Comparison of ENCODE assay signal across 8 mouse cellular contexts in the genomic region with DNA sequence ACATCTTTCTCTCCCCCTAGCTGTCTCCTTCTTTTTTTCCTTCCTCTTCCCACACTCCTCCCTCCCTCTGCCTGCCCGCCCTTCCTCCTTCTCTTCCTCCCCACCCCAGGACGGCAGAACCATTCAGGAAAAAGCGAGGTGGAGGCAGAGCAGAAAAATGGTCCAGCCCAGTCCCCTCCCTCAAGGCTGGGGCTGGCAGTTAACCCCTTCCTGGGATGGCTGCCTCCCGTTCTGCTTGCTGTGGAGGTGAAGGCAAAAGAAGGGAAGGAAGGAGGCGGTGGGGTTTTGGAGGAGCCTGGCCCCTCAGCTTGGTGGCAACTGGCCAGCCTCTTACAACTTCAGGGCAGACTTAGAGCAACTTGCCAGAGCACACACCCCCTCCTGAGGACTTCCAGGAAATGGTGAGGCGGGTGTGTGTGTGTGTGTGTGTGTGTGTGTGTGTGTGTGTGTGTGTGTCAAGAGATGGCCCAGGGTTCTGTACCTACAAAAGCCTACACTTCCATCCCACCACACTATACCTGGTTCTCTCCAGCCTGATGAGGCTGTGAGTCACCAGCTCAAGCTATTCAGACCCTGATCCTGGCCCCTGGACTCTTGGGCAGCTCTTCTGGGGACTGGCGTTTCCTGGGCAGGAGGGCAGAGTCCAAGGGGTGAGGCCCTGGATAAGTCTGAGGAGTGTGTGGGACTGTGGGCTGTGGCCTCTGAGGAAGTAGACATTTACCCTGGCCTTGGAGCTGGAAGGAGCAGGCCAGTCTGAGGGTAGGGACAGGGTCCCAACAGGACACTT. TPM values are rescaled to one million over a fixed set of nuclear protein-coding genes. Genes with fewer than 3 reads are reported as not detected.
DNase-seq lines count a peak whose midpoint lies in the region; ATAC-seq and TF ChIP-seq lines count a peak whose summit lies in the region.

No protein-coding gene starts in this region.

- no peaks in the 10 kb centered on the region for H3K9me3 ChIP-seq in embryonic facial prominence, embryonic 13.5 days
- H3K9me3 ChIP-seq in heart, embryonic 11.5 days (replicated peaks; ENCODE audit: control insufficient read depth, low read length): no peaks in the 10 kb centered on the region
- H3K9me3 ChIP-seq in kidney, embryonic 14.5 days (ENCODE audit: control insufficient read depth, low read length): no peaks in the 10 kb centered on the region

- H3K9ac ChIP-seq in embryonic facial prominence, embryonic 13.5 days: peak overlapping the region; percentile 72
- peak overlapping the region; percentile 63 for H3K9ac ChIP-seq in heart, embryonic 11.5 days (ENCODE audit: low read depth, low read length)
- H3K9ac ChIP-seq in kidney, embryonic 14.5 days (ENCODE audit: low read depth, low read length): peak overlapping the region; percentile 56

- H3K79me2 ChIP-seq in myocyte (ENCODE audit: control insufficient read depth, insufficient read depth): no peaks in the 10 kb centered on the region

- H3K4me3 ChIP-seq in embryonic facial prominence, embryonic 13.5 days: peak overlapping the region; percentile 51
- peak overlapping the region; percentile 37 for H3K4me3 ChIP-seq in heart, embryonic 11.5 days (ENCODE audit: low read depth, low read length)
- H3K4me3 ChIP-seq in kidney, embryonic 14.5 days (ENCODE audit: low read length): peak overlapping the region; percentile 48
- H3K4me3 ChIP-seq in myocyte: peak overlapping the region; percentile 15

- peaks cover 14% of the 10 kb centered on the region for H3K36me3 ChIP-seq in embryonic facial prominence, embryonic 13.5 days
- peaks cover 10% of the 10 kb centered on the region; the same call in 1 of the 2 replicates for H3K36me3 ChIP-seq in heart, embryonic 11.5 days (ENCODE audit: control insufficient read depth, insufficient read depth, low read length)
- H3K36me3 ChIP-seq in kidney, embryonic 14.5 days (ENCODE audit: control insufficient read depth, insufficient read depth, low read length): peaks cover 11% of the 10 kb centered on the region
- no peaks in the 10 kb centered on the region for H3K36me3 ChIP-seq in myocyte (ENCODE audit: control insufficient read depth, insufficient read depth)

- no peak overlapping the region for H3ac ChIP-seq in myocyte (ENCODE audit: control insufficient read depth, insufficient read length)

- DNase-seq in 3134 (ENCODE audit: extremely low read depth, insufficient read length, low spot score) (peak; percentile 63), liver (peak; percentile 65)
- DNase-seq in thymus, postnatal 4 days: peak; percentile 47

- no peak for TF ChIP-seq POLR2A in myocyte (IDR thresholded peaks at IDR 0.05; ENCODE audit: insufficient read length, low read depth)

- peak overlapping the region; percentile 89 for H3K4me2 ChIP-seq in embryonic facial prominence, embryonic 13.5 days
- peak overlapping the region; percentile 93 for H3K4me2 ChIP-seq in heart, embryonic 11.5 days
- peak overlapping the region; percentile 91 for H3K4me2 ChIP-seq in kidney, embryonic 14.5 days (replicated peaks; ENCODE audit: low read depth, low read length)
- peak overlapping the region; percentile 83 for H3K4me2 ChIP-seq in myocyte (ENCODE audit: low read depth)

- peaks cover 9% of the 10 kb centered on the region for H3K27me3 ChIP-seq in embryonic facial prominence, embryonic 13.5 days
- H3K27me3 ChIP-seq in heart, embryonic 11.5 days (ENCODE audit: control insufficient read depth, insufficient read depth, low read length): no peaks in the 10 kb centered on the region
- H3K27me3 ChIP-seq in kidney, embryonic 14.5 days (ENCODE audit: control insufficient read depth, insufficient read depth, low read length): no peaks in the 10 kb centered on the region
- no peaks in the 10 kb centered on the region for H3K27me3 ChIP-seq in myocyte (ENCODE audit: control insufficient read depth, insufficient read depth, insufficient read length)

- H3K4me1 ChIP-seq in embryonic facial prominence, embryonic 13.5 days: peaks cover 57% of the 10 kb centered on the region
- peaks cover 76% of the 10 kb centered on the region for H3K4me1 ChIP-seq in heart, embryonic 11.5 days (ENCODE audit: control insufficient read depth, insufficient read depth, low read length)
- H3K4me1 ChIP-seq in kidney, embryonic 14.5 days (ENCODE audit: control insufficient read depth, insufficient read depth, low read length): peaks cover 26% of the 10 kb centered on the region; the same call in 1 of the 2 replicates

- ATAC-seq in activated CD4-positive, CD25-positive, alpha-beta regulatory T cell, adult 4 months: peak; percentile 30
- peak; percentile 57 for ATAC-seq in embryonic facial prominence, embryonic 13.5 days (ENCODE audit: insufficient number of reproducible peaks, insufficient read depth, low FRiP score, low TSS enrichment, low read depth)
- ATAC-seq in heart, embryonic 11.5 days (replicated peaks; ENCODE audit: insufficient number of reproducible peaks, low FRiP score, low TSS enrichment): peak; percentile 25; the same call in 1 of the 2 replicates
- peak; percentile 65 for ATAC-seq in kidney, embryonic 14.5 days (ENCODE audit: low FRiP score, low TSS enrichment)

- H3K27ac ChIP-seq in embryonic facial prominence, embryonic 13.5 days: peak overlapping the region; percentile 60; the same call in 1 of the 2 replicates
- peak overlapping the region; percentile 66 for H3K27ac ChIP-seq in heart, embryonic 11.5 days (ENCODE audit: low read depth, low read length)
- H3K27ac ChIP-seq in kidney, embryonic 14.5 days (ENCODE audit: low read depth, low read length): peak overlapping the region; percentile 30; the same call in 1 of the 2 replicates

- 2% methylated on average over 6 of the region's 7 CpGs for WGBS in embryonic facial prominence, embryonic 13.5 days
- WGBS in heart, embryonic 11.5 days (ENCODE audit: insufficient replicate concordance): 4% methylated on average over 7 of the region's 7 CpGs
- WGBS in kidney, embryonic 14.5 days: 2% methylated on average over 6 of the region's 7 CpGs

TF ChIP-seq in myocyte, 11 proteins besides CTCF, POLR2A, EP300 and RAD21:
- TF ChIP-seq TCF3 (IDR thresholded peaks at IDR 0.05; ENCODE audit: insufficient read length, low read depth) (no peak), USF1 (IDR thresholded peaks at IDR 0.05; ENCODE audit: low read depth) (no peak), CEBPB (IDR thresholded peaks at IDR 0.05; ENCODE audit: insufficient read depth, poor library complexity, severe bottlenecking) (no peak), MYOG (IDR thresholded peaks at IDR 0.05; ENCODE audit: control insufficient read depth in 1 of 3, insufficient read depth in 1 of 3, insufficient read length in 2 of 3, low read depth in 2 of 3) (no peak), TCF12 (IDR thresholded peaks at IDR 0.05; ENCODE audit: insufficient read depth, poor library complexity, severe bottlenecking) (no peak), REST (IDR thresholded peaks at IDR 0.05; ENCODE audit: insufficient read depth, insufficient read length) (no peak), E2F4 (IDR thresholded peaks at IDR 0.05; ENCODE audit: insufficient read depth) (no peak), MAX (IDR thresholded peaks at IDR 0.05; ENCODE audit: low read depth) (no peak), MYOD1 (IDR thresholded peaks at IDR 0.05; ENCODE audit: control insufficient read depth in 1 of 3, insufficient read length in 2 of 3, low read depth in 2 of 3) (no peak), SRF (IDR thresholded peaks at IDR 0.05; ENCODE audit: control insufficient read depth, insufficient read length, low read depth) (no peak), POLR2AphosphoS2 (IDR thresholded peaks at IDR 0.05; ENCODE audit: insufficient read length, low read depth) (no peak)
TF ChIP-seq in myocyte: peak in this region for 0.

RNA-seq across cellular contexts. Expression of gene Dok4, which starts 4.8 kb away (rescaled TPM):
- under 1 TPM; 0.17 to 0.36 TPM for polyA plus RNA-seq in activated CD4-positive, CD25-positive, alpha-beta regulatory T cell, adult 4 months (2017; shearing (Covaris generic))
- polyA plus RNA-seq in embryonic facial prominence, embryonic 13.5 days (2015; fragmentation: Nextera tagmentation; extraction: Ambion mirVana): 23.2 and 23.7 TPM in 2 replicates
- polyA plus RNA-seq in heart, embryonic 11.5 days (2014; fragmentation: Nextera tagmentation; extraction: Ambion mirVana): 46.2 and 57.7 TPM in 2 replicates
- polyA plus RNA-seq in kidney, embryonic 14.5 days (2014; fragmentation: Nextera tagmentation; extraction: Ambion mirVana): 14.6 and 20.6 TPM in 2 replicates
- polyA plus RNA-seq in myocyte (2012; fragmentation: generic; extraction: Trizol): 4.4 TPM

RNA-seq across cellular contexts. Expression of gene Polr2c, which starts 14.1 kb away (rescaled TPM):
- polyA plus RNA-seq in activated CD4-positive, CD25-positive, alpha-beta regulatory T cell, adult 4 months (2017; shearing (Covaris generic)): 100 to 1,000 TPM in 1 of 2 experiments, 10 to 100 TPM in 1; 89.2 to 117 TPM
- polyA plus RNA-seq in embryonic facial prominence, embryonic 13.5 days (2015; fragmentation: Nextera tagmentation; extraction: Ambion mirVana): 152 and 159 TPM in 2 replicates
- polyA plus RNA-seq in heart, embryonic 11.5 days (2014; fragmentation: Nextera tagmentation; extraction: Ambion mirVana): 141 and 143 TPM in 2 replicates
- polyA plus RNA-seq in kidney, embryonic 14.5 days (2014; fragmentation: Nextera tagmentation; extraction: Ambion mirVana): 183 and 185 TPM in 2 replicates
- polyA plus RNA-seq in myocyte (2012; fragmentation: generic; extraction: Trizol): 102 TPM

RNA-seq across cellular contexts. Expression of gene Ciapin1, which starts 33.1 kb away (rescaled TPM):
- polyA plus RNA-seq in activated CD4-positive, CD25-positive, alpha-beta regulatory T cell, adult 4 months (2017; shearing (Covaris generic)): 100 to 1,000 TPM in 1 of 2 experiments, 10 to 100 TPM in 1; 93.7 to 120 TPM
- polyA plus RNA-seq in embryonic facial prominence, embryonic 13.5 days (2015; fragmentation: Nextera tagmentation; extraction: Ambion mirVana): 109 and 123 TPM in 2 replicates
- 97.0 and 97.5 TPM in 2 replicates for polyA plus RNA-seq in heart, embryonic 11.5 days (2014; fragmentation: Nextera tagmentation; extraction: Ambion mirVana)
- polyA plus RNA-seq in kidney, embryonic 14.5 days (2014; fragmentation: Nextera tagmentation; extraction: Ambion mirVana): 101 and 102 TPM in 2 replicates
- 74.9 TPM for polyA plus RNA-seq in myocyte (2012; fragmentation: generic; extraction: Trizol)

RNA-seq across cellular contexts. Expression of gene Coq9, which starts 33.2 kb away (rescaled TPM):
- polyA plus RNA-seq in activated CD4-positive, CD25-positive, alpha-beta regulatory T cell, adult 4 months (2017; shearing (Covaris generic)): 10 to 100 TPM; 34.1 to 40.2 TPM
- 61.8 and 65.9 TPM in 2 replicates for polyA plus RNA-seq in embryonic facial prominence, embryonic 13.5 days (2015; fragmentation: Nextera tagmentation; extraction: Ambion mirVana)
- polyA plus RNA-seq in heart, embryonic 11.5 days (2014; fragmentation: Nextera tagmentation; extraction: Ambion mirVana): 125 and 126 TPM in 2 replicates
- polyA plus RNA-seq in kidney, embryonic 14.5 days (2014; fragmentation: Nextera tagmentation; extraction: Ambion mirVana): 59.8 and 71.9 TPM in 2 replicates
- polyA plus RNA-seq in myocyte (2012; fragmentation: generic; extraction: Trizol): 126 TPM

RNA-seq across cellular contexts. Expression of gene Ccdc102a, which starts 46.6 kb away (rescaled TPM):
- polyA plus RNA-seq in activated CD4-positive, CD25-positive, alpha-beta regulatory T cell, adult 4 months (2017; shearing (Covaris generic)): under 1 TPM; 0.20 to 0.57 TPM
- polyA plus RNA-seq in embryonic facial prominence, embryonic 13.5 days (2015; fragmentation: Nextera tagmentation; extraction: Ambion mirVana): 38.0 and 40.7 TPM in 2 replicates
- 22.8 and 24.8 TPM in 2 replicates for polyA plus RNA-seq in heart, embryonic 11.5 days (2014; fragmentation: Nextera tagmentation; extraction: Ambion mirVana)
- 24.2 and 29.4 TPM in 2 replicates for polyA plus RNA-seq in kidney, embryonic 14.5 days (2014; fragmentation: Nextera tagmentation; extraction: Ambion mirVana)
- 16.3 TPM for polyA plus RNA-seq in myocyte (2012; fragmentation: generic; extraction: Trizol)

Comparison
In these comparisons a context has a peak if more than half of its experiments do, and no peak if none do; other contexts are left out.
1. Peak in every context shown above with its lines: DNase-seq, ATAC-seq, H3K4me3 ChIP-seq and H3K27ac ChIP-seq.